Mouse (Mus musculus) cerebellum, adult 2 months (tissue): Measurements from ENCODE around the gene Ccdc191.

Experiments used
- CTCF ChIP-seq: fragments of 200-500 bp; IDR thresholded peaks from 2 replicates; pipeline ENCODE4 v1.5.1; 2011; ENCODE audit warnings: low read depth, mild to moderate bottlenecking, control low read depth, low read length, moderate library complexity, borderline replicate concordance; ENCODE audit not compliant: insufficient read depth
- POLR2A ChIP-seq: fragments of 200-500 bp; IDR thresholded peaks from 2 replicates; pipeline ENCODE4 v1.6.1; 2011; ENCODE audit warnings: low read length, control low read depth, borderline replicate concordance; ENCODE audit not compliant: insufficient read depth

- TF ChIP-seq CTCF (no peak), POLR2A (no peak)
These were observed 11.0 kb downstream of the Ccdc191 start for GRCm38 (mm10) chr16:43900571-43900970.
